Mouse (Mus musculus) heart, postnatal 14 days (tissue): ENCODE measurements around the gene Cmtr1. TPM values are rescaled to one million over a fixed set of nuclear protein-coding genes. Genes with fewer than 3 reads are reported as not detected.
"Not testable (repeated sequence)": the region's sequence is repeated elsewhere in the genome, so short reads cannot be mapped to it uniquely, and the experiment has no call there.

ENCODE experiments used
- DNase-seq, 2 experiments: peaks; one replicate each; pipeline ENCODE4 v3.0.0; 2021 to 2022
- intact Hi-C: fragments of 180-260 bp; cut with DNase I; formaldehyde crosslinking; loops from one replicate; pipeline ENCODE4 v1.15.1; 2025
- total RNA-seq, 2 experiments: library from RNA; stranded (reverse); gene quantifications; 2 replicates each; pipeline ENCODE4 v1.2.3; 2021

Cmtr1 gene
- total RNA-seq, 2 experiments from 2014 or later: 45.8 to 60.7 TPM

- DNase-seq: no peak
Measured at GRCm38 (mm10) chr17:29696940-29697339, 36.5 kb downstream of the Cmtr1 start.

GRCm38 (mm10) chr17:29698421-29698820, 38.0 kb downstream of the Cmtr1 start:
- no peak for DNase-seq
- intact Hi-C loops: no loop called here

More at GRCm38 (mm10) chr17:29696940-29697339, 36.5 kb downstream of the Cmtr1 start:
- intact Hi-C loops: no loop called here

DNA sequence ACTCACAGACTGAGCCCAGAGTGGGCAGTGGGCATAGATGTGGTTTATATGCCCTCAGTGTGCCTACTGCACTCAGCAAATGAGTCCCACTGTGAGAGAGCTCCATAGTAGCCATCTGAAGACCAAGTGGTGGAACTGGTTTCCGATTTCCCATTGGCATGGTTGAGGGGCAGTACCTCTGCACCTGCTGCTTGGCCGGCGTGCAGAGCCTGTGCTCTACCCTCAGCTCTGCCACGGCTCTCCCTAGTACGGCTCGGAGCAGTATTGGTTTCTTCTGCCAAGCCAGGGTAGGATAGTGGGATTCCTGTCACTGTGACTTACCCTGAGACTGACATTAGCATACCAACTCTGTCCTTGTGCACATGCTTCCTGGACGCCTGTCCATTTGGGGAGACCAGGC, 40.2 kb downstream of the Cmtr1 start:
- intact Hi-C loops: no loop called here
- DNase-seq: no peak

DNA sequence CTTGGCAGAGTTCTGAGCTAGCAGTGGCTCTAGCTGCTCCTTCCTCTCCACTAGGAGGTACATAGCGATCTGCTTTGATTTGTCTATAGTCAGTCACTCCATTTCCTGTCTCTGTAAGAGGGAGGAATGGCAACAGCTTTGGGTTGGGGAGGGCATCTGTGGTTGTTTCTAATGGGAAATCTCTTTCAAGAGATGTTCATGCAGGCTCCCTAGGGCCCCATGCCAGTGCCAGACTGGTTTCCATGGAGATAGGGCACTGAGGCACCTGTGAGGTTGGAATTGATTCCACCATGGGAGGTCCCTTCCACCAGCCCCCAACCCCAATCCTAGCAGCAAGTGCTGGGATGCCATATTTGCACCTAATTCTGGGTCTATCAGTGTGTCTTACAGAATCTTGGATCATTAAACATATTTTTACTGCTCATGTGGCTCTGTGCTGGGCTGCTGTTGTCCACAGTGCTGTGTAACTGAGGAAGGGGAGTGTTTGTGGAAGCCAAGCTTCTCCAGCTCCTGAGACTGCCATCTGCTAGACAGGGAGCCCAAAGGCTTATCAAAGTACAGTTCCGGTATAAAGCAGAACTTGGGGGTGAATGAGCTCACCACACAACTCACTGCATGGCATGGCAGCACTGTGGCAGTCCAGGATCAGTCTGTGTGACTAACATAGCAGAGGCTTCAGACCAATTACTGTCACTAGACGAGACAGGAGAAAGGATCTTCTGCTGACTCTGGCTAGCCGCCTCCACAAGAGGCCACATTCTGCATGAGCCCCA, 42.7 kb downstream of the Cmtr1 start:
- intact Hi-C loops: no loop called here
- no peak for DNase-seq

DNA sequence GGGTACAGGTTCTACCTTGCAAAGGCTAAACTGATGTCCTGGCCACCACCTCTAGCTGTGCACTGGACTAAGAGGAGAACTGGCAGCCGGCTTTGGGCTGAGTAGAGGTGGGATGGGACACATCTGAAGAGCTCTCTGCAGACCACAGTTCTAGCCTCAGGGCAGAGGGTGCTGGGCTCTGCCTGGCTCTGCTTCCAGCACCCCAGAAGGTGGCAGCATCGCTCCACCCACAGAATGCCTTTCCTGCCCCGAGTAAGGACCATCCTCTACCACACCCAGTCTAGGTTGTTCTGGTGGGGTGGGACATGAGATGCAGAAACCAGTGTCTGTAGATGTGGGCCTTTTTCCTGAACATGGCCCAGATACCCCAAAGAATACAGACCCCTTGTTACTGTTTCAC, 44.4 kb downstream of the Cmtr1 start:
- intact Hi-C loops: loop anchor here (1.0 to 5.0 kb wide), 2 partner anchors 58 to 179 kb away; no protein-coding TSS in a partner anchor
- DNase-seq: peak; percentile 58 to 71

- intact Hi-C loops: loop anchor here (1.0 to 5.0 kb wide), 2 partner anchors 56 to 177 kb away; no protein-coding TSS in a partner anchor
- DNase-seq: no peak
Measured at GRCm38 (mm10) chr17:29705881-29706280, 45.5 kb downstream of the Cmtr1 start.

DNA sequence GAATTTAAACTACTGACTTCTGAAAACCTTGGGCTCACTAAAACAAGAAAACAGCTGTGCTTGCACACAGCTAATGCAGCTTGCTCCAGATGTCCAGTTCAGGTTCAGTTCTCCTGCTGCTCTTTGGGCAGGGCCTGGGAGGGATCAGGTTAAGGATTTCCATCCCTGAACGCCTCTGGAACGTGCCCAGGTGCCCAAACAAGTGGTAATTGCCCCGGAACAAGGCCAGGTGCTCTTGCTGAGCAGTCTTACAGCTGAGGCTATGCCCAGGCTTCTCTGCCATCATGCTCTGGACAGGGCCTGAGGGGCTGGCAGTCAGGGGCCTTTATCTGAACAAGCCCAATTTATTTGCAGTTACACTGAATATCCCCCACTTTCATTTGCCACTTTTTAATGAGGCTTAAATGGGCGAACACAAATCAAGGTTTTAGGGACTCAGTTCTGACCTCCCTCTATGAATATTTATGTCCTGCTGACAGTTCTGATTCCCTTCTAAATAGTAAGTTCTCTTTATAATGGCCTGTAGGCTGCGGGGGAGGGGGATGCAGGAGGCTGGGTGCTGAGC, 46.7 kb downstream of the Cmtr1 start:
- intact Hi-C loops: loop anchor here (5.0 kb wide), 1 partner anchor 55 kb away; no protein-coding TSS in a partner anchor
- DNase-seq: no peak

DNA sequence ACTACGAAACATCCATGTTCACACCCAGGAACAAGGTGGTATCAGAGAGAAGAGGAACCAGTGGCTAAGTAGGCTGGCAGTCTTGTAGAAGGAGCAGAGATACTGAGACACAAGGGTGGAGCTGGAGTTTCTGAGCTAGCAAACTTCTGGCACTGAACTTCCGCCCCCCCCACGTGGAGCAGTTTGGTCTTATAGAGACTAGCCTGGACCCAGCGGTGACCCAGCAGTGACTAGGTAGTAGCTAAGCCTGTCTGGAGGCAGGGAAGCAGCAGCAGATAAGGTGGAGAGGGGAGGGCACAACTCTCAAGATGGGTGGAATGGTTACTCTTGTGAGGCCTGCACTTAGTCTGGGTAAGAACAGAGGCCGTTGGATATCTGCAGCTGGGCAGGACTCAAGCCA, 48.4 kb downstream of the Cmtr1 start:
- DNase-seq: no peak
- intact Hi-C loops: loop anchor here (5.0 kb wide), 1 partner anchor 54 kb away; no protein-coding TSS in a partner anchor

DNA sequence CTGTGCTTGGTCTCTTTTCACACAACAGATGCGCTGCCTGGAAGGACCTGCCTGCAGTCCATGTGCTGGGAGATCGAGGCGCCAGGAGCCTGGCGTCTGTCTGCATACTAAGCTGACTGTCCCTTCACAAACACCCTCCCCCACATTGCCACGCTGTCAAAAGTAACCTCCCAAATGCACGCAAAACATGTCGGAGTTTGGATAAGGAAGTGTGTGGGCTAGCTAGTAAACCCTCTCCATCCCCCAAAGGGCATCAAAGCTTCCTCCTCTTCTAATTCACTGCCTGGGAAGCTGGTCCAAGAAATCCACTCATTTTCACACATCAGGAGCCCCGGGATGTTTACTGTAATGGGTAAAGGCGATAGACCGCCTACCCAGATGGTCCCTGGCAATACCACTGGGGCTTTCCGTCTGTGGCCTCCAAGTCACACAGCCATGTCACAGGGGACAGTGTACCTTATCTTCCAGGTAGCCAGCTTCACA, 50.2 kb downstream of the Cmtr1 start:
- intact Hi-C loops: no loop called here
- DNase-seq: no peak

DNA sequence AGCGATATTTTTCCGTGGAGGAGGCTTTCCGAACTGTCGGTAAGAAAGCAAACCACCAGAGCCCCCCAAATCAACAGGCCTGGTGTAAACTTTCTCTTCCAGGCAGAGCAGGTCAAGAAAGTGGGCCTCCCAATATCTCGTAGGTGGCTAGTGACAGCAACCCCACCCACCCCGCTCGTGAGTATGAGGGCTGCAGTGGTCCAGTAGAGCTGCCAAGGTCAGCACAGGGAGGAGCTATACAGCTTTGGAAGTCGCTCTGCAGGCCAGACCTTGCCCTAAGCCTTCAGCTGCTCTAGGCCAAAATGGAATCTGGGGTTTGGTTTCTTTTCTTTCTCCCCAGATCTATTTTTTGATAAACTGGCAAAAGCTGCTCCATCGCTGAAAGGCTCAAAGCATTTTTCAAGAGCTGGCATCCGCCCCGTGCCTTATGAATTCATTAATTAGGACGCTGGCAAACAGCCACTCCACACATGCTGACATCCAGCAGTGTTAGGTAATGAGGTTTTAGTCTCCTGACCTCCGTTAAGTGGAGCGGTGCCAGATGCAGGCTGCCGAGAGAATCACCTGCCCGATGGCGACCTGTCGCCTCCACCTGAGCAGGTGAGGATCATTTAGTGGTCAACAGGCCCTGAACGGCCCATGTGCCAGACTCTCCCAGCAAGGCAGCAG, 50.8 kb downstream of the Cmtr1 start:
- intact Hi-C loops: no loop called here
- no peak for DNase-seq

DNA sequence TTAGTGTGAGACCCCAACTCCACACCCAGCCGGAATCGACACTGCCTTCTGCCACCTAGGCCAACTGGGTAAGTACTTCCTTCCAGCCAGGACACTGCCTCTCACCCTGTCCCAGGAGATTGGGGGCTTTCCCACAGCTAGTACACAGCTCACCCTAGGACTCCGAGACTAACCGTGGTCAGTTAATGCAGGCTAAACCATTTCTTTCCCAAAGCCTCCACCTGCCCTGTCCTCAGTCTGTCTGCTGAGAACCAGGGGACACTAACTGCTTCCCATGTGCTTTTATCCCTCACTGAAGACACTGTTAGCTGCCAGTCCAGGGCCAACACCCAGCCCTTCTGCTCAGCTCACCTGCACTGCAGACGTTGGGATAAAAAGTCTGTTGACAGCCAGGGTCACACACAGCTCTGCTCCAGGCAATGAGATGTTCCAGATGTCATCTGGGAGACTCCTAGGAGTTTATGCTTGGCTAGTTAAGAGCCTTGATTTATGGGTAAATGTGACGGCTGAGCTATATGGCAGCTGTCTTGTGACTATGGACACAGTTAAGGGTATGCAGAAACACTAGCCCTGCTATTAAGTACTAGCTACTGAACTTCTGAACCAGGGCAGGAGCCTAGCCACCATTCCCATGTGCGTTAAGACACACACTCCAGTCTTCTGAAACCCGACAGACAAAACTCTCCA, 51.5 kb downstream of the Cmtr1 start:
- intact Hi-C loops: no loop called here
- no peak for DNase-seq

DNA sequence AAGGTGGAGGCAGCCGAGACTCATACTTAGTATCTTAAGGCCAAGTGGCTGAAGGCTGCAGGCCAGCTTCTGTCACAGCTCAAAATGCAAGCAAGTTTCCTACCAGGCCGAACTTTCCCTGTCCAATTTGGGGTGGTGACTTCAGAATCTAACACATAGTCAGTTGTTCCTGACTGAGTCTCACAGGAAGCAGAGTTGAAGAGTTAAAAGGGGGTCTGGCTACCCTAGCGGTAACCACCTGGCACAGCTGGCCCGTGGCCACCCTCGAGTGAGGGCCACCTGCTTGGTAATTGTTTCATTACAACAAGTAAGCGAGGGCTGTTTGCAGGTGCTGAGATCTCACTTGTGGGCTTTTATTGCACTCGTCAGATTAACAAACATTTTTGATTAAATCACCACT, 52.2 kb downstream of the Cmtr1 start:
- intact Hi-C loops: no loop called here
- no peak for DNase-seq

- intact Hi-C loops: not testable (repeated sequence)
Measured at GRCm38 (mm10) chr17:29713734-29714133, 53.3 kb downstream of the Cmtr1 start.

GRCm38 (mm10) chr17:29716732-29717445, 56.5 kb downstream of the Cmtr1 start, which contains the start of gene Ccdc167:
TSS of gene Ccdc167 (minus strand) at chr17:29717044.
- peak; percentile 95 to 96 for DNase-seq
- intact Hi-C loops: no loop called here

More at GRCm38 (mm10) chr17:29713734-29714133, 53.3 kb downstream of the Cmtr1 start:
- not testable (repeated sequence) for DNase-seq

- no peak for DNase-seq
Measured at GRCm38 (mm10) chr17:29718660-29719059, 58.3 kb downstream of the Cmtr1 start.

GRCm38 (mm10) chr17:29719628-29720575, 59.5 kb downstream of the Cmtr1 start:
- no peak for DNase-seq
- intact Hi-C loops: no loop called here

More at GRCm38 (mm10) chr17:29718660-29719059, 58.3 kb downstream of the Cmtr1 start:
- intact Hi-C loops: no loop called here

DNA sequence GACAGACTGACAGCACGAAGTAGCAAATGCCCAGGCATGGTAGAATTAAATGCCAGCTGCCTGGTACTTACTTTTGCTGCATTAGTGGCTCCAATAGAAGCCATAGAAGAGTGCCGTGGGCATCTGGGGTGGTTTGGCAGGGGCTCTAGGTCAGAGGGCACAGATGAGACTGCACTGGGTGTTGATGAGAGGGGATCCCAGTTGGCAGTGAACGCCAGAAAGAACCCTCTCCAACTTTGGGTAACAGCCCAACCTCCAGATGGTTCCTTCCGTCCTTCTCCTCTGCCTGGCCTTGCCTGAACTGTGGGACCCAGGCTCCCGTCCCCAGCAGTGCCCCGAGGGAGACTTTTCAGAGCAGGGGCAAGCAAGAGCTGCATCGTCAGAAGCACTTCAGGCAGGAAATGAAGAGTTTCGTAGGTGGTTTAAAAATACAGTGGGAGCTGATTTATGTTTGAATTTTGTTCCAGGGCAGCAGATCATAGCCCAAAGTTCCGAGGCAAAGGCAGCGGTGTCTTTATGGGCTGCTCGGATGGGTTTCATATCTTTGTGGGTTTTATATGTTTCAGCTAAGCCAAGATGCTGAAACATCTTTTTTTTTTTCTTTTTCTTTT, 60.5 kb downstream of the Cmtr1 start:
- DNase-seq: no peak
- intact Hi-C loops: no loop called here

GRCm38 (mm10) chr17:29724610-29725009, 64.2 kb downstream of the Cmtr1 start:
- intact Hi-C loops: no loop called here

More at GRCm38 (mm10) chr17:29724610-29725009, 64.2 kb downstream of the Cmtr1 start:
- DNase-seq: no peak
